Mouse (Mus musculus): ENCODE measurements at regions not wholly inside any gene's neighbourhood (a gene's known extent, or its start where the extent isn't known, plus 50 kb on each side); places are given as distances from the start of the nearest gene placed in this dataset.

DNA sequence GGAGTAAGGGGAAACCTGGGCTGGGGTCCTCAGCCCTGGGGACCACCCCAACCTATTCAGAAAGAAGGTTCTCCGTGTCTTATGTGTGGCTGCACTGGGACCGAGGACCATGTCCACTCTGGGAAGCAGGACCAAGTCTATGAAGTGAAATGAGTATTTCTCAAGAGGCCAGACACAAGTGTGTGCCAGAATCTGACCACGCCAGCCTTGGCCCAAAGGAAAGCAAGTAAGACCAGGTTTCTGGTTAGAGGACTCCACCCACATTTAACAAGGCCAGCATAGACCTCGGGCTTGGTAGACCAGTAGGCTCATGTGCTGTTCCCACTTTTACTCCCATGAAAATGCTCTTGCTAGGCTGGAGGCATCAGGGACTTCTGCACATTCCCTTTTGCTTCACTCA, 327.1 kb downstream of the Sox9 start:
- no peak for DNase-seq (ENCODE audit: low spot score in 2 of 2)
- intact Hi-C loops (cut with DNase I): no loop called here

DNA sequence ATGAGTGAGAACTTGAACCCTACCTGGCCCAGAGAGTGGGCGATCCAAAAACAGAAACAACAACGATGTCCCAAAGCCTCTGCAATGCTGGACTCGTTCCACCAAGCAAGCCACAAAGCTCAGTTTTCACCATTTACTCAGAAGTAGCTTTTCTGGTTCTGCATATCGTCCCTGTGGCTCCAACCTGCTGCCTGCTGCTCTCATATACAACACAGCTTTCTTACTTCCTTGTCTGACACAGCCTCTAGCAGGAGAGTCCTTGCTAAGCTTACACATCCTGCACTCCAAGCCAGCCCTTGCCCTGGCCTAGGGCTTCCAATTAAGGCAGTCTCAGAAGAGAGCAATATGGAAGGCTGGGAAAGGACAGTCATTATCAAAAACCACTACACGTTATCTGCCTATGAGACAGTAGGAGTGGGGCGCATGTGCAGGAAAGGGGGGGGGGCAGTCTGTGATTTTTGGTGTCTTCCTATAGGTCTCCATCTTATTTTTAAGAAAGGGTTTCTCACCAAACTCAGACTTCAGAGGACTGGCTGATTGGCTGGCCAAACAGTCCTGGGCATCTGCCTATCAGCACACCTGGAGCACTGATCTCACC, 331.3 kb downstream of the Sox9 start:
- intact Hi-C loops (cut with DNase I): no loop called here
- no peak for DNase-seq (ENCODE audit: low spot score in 2 of 2)

DNA sequence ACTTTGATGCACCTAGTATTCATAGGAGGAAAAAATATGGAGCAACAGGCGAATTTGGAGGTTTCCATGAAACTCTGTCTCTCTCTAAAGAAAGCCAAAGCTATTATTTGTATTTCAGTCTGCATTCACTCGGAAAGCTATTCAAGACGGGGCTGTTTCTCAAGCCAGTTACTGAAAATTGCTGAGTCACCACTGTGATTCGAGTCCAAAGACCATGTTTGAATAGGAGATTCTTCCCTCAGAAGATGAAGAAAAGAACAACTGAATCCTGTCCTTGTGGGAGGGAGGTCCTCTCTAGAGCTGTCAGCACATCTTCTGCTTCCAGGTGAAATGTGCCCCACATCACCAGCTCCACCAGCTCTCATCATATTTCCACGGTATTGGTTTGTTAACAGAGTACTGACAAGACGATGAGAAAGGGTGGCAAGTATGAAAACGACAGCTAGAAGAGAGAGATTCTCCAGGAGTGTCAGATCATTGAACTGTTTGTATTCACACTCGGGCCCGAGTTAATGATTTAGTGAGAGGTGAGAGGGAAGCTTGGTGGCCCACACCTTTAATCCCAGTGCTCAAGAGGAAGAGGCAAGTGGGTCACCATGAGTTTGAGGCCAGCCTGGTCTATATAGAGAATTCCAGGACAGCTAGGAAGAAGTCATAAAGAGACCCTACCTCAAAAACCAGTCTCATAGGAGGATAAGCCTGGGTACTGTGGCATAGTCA, 335.3 kb downstream of the Sox9 start:
- intact Hi-C loops (cut with DNase I): no loop called here
- no peak for DNase-seq (ENCODE audit: low spot score in 2 of 2)

DNA sequence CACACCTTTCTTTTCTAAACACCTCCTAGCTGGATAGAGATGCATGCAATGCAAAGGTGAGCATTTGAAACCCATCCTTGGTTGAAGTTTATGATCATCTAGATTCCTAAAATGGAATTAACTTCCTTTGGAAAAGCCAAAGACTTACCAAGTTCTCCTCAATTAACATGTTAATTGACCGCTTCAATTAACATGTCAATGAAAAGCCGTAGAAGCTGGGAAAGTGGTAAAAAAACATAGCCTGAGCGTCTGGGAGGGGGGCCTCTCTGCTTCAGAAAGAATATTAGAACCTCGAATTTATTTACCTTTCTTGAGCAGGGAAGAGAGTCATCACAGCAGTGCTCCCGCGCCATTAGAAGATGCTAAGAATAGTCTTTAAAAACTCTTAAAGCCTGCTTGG, 338.5 kb downstream of the Sox9 start:
- intact Hi-C loops (cut with DNase I): no loop called here

DNA sequence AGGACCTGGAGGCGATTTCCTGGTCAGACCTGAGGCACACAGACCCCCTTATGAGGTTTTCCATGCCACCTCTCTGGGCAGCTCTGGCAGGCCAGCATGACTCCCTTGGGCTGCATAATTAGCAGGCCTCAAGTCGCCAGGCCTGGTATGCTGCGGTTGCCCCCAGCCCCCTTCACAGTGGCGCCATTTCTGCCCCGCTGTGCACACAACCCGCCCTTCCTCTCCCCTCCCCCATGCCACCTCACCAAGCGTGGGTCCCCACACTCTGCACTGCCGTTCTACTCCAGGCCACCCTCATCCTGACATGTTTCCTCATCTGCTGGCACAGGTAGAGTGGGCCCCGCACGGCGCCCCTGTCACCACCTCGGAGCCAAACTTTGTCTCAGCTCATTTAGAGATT, 339.3 kb downstream of the Sox9 start:
- no peak for DNase-seq (ENCODE audit: low spot score in 2 of 2)
- intact Hi-C loops (cut with DNase I): no loop called here

More for the DNA sequence above, 338.5 kb downstream of the Sox9 start:
- DNase-seq (ENCODE audit: low spot score in 2 of 2): no peak

DNA sequence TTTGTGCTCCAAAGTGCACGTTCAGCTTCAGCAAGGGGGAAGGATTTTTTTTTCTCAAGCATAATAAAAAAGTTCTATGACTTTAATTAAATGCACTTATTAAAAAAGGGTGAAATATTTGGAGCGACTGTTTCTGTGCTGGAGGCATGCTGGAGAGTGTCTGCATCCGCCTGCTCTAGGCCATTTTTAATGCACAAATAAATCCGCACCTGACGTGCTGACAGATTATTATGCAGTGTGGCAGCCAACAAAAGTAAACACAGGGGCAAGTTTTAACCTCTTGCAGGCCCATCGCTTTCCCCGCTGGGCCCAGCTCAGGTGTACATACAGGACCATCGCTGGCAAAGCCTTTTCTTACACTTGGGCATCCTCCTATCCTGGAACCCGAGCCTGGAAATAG, 340.1 kb downstream of the Sox9 start:
- intact Hi-C loops (cut with DNase I): no loop called here
- no peak for DNase-seq (ENCODE audit: low spot score in 2 of 2)

DNA sequence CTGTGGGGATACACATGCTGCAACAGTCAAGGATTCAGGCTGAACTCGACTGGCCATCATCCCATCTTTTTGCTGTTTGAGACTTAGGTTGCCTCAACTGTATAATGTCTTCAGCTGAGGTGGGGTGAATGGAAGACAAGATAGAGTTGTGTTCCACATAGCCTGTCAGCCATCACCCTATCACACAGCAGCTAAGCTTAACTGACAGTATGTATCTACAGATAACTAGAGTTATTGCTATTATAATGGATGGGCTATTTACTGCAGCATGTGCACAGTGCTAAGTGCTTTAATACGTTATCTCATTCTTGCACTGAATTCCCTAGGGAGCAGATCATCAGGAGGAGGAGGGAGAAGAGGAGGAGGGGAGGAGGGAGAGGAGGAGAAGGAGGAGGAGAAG, 340.9 kb downstream of the Sox9 start:
- no peak for DNase-seq (ENCODE audit: low spot score in 2 of 2)
- intact Hi-C loops (cut with DNase I): no loop called here

DNA sequence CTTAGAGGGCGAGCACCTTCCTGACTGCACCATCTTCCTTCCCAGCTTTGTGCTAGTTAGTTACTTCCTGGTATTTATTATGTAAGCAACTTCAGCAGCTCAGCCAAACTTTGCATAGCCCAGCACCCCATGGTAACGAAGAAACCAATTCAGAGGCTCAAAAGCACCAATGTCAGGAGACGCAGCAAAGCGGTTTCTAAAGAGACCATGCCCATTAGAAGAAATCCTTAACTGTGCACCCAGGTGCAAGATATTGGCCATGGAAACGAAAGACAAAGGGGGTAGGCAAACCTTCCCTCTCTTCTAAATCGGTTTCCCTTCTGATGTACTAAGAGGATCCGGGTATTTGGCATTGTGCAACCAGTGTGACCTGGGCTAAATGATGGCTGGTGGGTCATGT, 343.8 kb downstream of the Sox9 start:
- intact Hi-C loops (cut with DNase I): no loop called here
- no peak for DNase-seq (ENCODE audit: low spot score in 2 of 2)

DNA sequence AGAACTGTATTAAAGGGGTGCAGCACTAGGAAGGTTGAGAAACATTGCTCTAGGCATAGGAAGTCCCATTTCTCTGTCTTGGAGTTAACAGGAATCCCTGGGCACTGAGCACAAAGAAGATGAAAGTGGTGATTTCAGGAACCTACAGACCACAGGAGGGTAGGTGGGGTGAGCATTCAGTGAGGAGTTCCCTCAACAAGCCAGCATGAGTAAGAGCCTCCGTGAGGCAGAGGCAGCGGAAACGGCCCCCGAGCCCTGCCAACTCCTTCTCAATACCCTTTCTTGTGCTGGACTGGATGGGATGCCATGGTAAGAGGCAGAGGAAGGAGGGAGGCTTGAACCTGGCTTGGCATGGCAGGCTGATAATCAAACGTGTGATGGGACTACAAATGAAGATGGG, 347.2 kb downstream of the Sox9 start:
- DNase-seq (ENCODE audit: low spot score in 2 of 2): no peak
- intact Hi-C loops (cut with DNase I): no loop called here

DNA sequence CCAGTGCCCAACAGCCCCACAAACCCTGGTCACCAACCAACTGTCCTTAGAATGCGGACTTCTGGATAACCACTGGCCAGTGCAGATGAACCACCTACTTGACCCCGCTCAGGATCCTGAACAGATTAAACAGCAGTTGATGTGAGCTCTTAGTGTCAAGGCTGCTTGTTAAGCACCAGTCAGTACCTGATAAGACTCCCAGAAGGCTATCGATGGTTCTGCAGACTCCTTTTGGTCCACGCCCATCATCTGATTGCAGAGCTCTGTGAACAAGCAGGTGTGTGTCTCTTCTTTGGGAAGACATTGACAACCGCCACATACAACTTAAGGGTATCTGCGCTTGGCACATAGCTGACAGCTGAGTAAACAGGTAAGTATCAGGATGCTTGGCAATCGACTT, 348.0 kb downstream of the Sox9 start:
- intact Hi-C loops (cut with DNase I): no loop called here

DNA sequence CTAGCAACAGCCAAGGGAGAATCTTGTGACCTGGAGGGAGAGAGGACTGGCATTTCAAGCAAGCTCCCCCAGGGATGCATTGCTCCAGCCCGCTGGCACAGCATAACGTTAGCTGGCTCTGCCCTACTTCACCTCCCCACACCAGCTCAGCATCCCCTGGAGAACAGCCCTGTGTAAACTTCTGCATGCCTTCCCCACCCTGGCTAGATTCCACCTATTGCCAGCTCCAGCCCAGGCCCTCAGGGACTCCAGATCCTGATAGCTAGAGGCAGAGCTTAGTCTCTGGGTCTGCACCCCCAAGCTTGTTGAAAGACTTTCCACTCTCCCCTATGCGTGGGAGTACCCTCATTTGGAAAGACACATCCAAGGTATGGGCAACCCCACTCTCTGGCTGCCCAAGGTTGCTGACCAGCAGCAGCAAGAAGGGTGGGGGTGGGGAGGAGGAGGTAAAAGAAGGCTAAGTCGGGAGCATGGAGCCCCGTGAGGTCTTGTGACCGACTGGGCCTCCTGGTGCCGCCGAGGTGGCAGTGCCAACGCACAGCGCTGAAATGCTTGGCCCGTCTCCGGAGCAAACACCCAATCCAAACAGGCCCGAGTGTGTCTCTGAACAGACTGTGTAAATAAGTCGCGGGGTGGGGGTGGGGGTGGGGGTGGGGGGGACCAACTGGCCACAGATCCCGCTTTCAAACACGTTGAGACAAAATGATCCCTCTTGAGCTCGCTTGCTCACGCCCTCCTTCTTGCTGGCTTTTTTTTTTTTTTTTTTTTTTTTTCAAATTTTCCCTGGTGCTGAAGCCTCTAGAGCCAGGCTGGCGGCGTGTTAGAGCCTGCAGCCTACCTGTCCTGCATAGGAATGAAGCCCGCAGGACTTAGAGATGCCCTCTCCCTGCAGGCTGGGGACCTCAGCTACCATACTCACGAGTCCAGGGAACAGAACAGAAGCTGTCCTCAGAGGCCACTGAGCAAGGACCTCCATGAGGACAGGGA, 350.3 kb downstream of the Sox9 start:
- intact Hi-C loops (cut with DNase I): no loop called here
- peak in 1 of 2 experiments; percentile 48 for DNase-seq (ENCODE audit: low spot score in 2 of 2)

More for the DNA sequence above, 348.0 kb downstream of the Sox9 start:
- DNase-seq (ENCODE audit: low spot score in 2 of 2): no peak

DNA sequence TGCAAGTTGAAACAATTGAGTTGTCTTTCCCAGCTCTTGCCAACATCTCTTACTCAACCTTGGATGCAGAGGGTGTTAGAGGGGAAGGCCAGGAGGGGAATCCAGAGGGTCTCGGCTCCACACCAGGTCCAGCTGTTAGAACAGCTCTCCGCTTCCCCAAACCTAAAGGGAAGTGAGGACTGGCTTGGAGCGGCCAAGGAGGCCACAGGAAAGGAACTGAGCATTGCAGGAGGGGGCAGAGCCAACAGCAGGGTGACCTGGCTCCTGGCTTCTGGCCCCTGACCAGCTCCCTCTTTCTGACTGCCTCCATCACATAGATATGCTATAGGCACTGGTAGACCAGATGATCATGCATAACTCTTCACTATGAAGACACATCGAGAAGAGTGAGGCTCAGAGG, 351.4 kb downstream of the Sox9 start:
- DNase-seq (ENCODE audit: low spot score in 2 of 2): no peak
- intact Hi-C loops (cut with DNase I): no loop called here

DNA sequence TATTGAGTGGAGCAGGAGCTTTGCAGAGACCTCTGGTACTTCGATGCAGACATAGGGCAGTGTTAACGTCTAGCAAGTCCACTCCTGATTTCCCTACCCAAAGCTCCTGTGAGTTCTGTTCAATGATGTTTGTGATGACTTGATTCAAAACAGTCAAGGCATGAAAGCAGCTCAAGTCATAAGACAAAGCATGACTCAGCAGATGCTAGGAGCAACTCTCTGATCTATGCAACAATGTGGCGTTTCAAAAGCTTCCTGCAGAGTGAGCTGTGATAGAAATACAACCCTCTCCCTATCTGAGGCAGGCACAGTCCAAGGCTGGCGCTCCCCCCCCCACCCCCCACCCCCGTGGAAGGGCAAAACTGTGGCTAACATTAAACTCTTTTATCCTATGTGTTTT, 353.2 kb downstream of the Sox9 start:
- no peak for DNase-seq (ENCODE audit: low spot score in 2 of 2)

DNA sequence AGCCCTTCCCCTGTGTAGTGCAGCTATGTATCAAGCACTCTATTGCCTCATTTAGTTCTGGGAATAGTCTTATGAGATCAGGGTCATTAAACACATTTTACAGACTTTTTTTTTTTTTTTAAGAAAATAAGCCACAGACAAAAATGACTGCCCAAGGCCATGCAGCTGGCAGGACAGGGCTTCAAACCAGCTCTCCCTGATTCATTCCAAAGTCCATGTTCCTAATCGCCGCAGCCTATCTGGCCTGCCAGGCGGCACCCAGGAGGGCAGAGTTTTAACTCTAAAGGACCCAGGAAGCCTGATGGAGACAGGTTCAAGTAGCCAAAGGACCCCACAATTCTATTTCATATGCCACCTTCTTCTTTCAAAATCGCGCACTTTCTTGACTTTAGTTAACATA, 356.4 kb downstream of the Sox9 start:
- intact Hi-C loops (cut with DNase I): loop anchor here (5.0 kb wide), 1 partner anchor 151 kb away; no protein-coding TSS in a partner anchor
- no peak for DNase-seq (ENCODE audit: low spot score in 2 of 2)

More for the DNA sequence above, 353.2 kb downstream of the Sox9 start:
- intact Hi-C loops (cut with DNase I): loop anchor here (5.0 kb wide), 1 partner anchor 148 kb away; no protein-coding TSS in a partner anchor

DNA sequence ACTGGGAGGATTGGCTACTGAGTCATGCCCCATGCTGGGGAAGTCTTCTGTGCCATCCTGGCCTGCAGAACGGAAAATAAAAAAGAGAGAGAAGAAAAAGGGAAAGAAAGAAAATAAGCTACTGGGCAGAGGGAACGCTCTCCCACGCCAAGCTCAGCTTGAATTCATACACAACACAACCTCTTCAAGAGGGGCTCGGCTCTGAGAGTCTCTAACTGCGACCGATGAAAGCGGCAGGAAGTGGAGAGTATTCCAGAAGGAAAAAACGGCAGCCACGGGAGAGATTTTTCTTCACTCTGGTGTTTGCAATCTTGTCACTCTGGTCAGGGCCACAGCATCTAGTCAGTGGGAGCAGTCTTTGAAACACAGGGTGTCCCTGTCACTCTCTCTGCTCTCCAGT, 358.6 kb downstream of the Sox9 start:
- intact Hi-C loops (cut with DNase I): loop anchor here (5.0 kb wide), 1 partner anchor 78 kb away; no protein-coding TSS in a partner anchor
- peak in 1 of 2 experiments; percentile 24 for DNase-seq (ENCODE audit: low spot score in 2 of 2)

DNA sequence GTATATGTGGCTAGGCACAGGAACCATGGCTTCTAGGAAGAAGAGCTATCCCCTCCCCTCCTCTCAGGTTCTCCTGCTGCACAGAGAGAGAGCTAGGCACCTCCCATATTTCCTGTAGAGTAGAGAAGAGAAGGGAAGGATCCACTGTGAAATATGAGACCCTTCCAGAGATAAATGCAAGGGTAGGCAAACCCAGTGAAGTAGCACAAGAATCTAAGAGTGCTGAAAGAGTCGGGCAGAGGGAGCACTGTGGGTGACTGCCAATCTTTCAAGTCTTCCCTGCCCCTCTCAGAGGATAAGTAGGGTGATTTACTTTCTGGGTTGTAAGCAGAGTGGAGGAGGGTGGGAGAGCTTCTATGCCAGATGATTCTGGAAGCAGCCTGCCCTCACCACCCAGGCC, 360.8 kb downstream of the Sox9 start:
- DNase-seq (ENCODE audit: low spot score in 2 of 2): no peak
- intact Hi-C loops (cut with DNase I): loop anchor here (5.0 kb wide), 1 partner anchor 81 kb away; no protein-coding TSS in a partner anchor

DNA sequence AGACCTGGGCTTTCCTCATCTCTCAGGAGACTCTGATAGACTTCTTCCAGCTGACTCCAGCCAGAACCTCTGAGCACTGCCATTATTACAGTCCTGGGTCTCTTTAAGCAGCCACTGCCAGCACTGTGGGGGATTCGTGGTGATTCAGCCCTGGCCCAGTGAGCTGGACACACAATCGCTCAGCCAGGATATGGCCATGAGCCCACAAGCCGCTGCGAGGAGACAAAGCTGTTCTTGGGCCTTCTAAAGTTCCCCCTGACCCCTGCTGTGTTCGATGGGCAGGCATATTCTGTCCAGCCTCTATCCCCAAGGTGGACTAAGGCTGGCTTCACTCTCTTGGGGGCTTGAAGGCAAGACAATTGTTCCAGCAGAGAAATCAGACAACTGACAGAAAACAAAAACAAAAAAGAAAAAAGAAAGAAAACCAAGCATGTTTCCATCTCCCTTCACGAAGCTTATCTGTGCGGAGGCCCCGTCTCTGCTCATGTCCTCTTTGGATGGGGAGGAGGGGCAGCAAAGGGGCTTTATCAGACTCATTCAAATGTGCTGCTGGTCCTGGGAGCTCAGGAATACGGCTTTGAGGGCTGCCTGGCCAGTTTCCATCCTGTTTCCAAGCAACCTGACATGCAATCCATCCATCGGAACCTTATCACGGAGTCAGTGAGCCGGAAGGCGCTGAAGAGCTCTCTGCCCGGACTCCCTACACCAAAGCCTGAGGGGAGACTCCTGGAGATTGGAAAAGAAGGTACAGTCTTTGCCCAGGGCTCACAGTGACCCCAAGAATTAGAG, 362.0 kb downstream of the Sox9 start:
- intact Hi-C loops (cut with DNase I): loop anchor here (5.0 kb wide), 1 partner anchor 82 kb away; no protein-coding TSS in a partner anchor

DNA sequence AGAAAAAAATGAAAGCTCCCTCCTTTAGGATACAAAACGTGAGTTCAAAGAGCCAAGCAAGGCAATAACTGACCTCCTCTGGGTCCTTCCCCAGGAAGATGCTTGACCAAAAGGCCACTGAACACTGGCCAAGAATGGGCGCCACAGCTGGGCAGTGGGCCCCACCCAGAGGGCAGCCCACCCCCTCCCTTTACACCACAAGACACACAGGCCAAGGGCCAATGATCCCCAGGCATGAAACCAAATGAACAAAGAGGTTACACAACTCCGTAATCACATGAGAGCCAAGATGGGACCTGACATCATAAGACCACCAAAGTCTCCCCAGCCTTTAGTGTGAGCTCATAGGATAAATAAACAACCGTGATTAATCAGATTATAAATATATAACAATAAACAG, 363.7 kb downstream of the Sox9 start:
- DNase-seq (ENCODE audit: low spot score in 2 of 2): no peak
- intact Hi-C loops (cut with DNase I): no loop called here

More for the DNA sequence above, 362.0 kb downstream of the Sox9 start:
- peak in 1 of 2 experiments; percentile 57 for DNase-seq (ENCODE audit: low spot score in 2 of 2)

DNA sequence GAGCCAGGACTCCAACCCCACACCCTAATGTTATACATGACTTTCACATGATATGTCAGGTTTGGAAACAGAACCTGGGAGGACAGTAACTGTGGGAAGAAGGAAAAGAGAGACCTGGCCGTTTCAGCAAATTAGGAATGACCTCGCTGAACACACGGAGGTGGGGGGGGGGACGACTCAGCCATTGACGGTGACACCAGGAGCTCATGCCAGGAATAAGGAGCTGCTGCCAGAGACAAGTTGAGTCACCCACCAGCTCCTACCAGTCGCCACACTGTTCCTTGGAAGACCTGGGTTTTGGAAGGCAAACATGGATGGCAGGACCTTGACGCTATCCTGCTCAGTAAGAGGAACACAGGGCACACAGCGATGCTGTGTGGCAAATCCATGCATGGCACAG, 364.7 kb downstream of the Sox9 start:
- no peak for DNase-seq (ENCODE audit: low spot score in 2 of 2)
- intact Hi-C loops (cut with DNase I): no loop called here
